Mouse (Mus musculus) testis, postnatal 14 days (tissue): ENCODE results near the gene Usp7.
A peak's percentile ranks its signal among the peaks of the same experiment; 100 is the strongest.
"Not testable (repeated sequence)": the region's sequence is repeated elsewhere in the genome, so short reads cannot be mapped to it uniquely, and the experiment has no call there.

ENCODE experiments used
- DNase-seq: peaks from one replicate; pipeline ENCODE4 v3.0.0; 2021; ENCODE audit warnings: low spot score

Gene Usp7

GRCm38 (mm10) chr16:8783198-8783913, 8.8 kb downstream of the Usp7 start:
- peak; percentile 69 for DNase-seq

- no peak for DNase-seq
These were observed 10.4 kb downstream of the Usp7 start for GRCm38 (mm10) chr16:8781660-8782059.

GRCm38 (mm10) chr16:8781191-8781590, 10.9 kb downstream of the Usp7 start:
- no peak for DNase-seq

GRCm38 (mm10) chr16:8780187-8780586, 11.9 kb downstream of the Usp7 start:
- DNase-seq = no peak

- DNase-seq = no peak
These were observed 13.4 kb downstream of the Usp7 start for GRCm38 (mm10) chr16:8778697-8779096.

DNA sequence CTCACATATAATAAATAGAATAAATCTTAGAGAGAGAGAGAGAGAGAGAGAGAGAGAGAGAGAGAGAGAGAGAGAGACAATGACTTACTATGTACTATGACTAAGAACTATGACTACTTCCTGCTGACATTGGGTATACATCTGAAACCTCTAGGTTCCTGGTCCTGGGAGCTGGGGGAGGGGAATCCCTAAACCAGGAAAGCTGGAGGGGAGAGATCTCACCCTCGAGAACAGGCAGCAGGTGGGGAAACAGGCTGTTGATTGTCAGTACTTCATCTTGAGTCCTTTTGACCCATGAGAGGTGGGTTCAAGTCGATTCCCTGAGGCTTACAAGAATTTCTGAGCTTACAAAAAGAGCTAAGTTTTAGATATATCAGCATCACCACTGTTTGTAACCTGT, 14.9 kb downstream of the Usp7 start:
- no peak for DNase-seq

DNA sequence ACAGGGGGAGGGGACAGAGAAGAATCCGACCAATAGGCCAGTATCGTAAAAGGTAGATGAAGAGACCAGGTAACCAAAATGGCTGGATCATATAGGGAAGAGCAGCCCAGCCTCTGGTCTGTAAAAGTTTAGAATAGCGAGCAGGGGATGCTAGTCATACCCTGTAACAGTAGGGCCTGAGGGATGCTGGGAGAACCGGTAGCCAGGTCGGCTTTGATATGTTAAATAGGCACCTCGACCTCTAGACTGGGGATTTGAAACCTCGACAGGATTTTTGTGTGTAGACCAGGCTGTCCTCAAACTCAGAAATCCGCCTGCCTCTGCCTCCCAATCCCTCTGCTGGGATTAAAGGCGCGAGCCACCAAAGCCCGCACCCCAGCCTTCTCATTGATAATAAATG, 15.5 kb downstream of the Usp7 start:
- no peak for DNase-seq

GRCm38 (mm10) chr16:8771086-8771485, 21.0 kb downstream of the Usp7 start:
- DNase-seq = no peak

DNA sequence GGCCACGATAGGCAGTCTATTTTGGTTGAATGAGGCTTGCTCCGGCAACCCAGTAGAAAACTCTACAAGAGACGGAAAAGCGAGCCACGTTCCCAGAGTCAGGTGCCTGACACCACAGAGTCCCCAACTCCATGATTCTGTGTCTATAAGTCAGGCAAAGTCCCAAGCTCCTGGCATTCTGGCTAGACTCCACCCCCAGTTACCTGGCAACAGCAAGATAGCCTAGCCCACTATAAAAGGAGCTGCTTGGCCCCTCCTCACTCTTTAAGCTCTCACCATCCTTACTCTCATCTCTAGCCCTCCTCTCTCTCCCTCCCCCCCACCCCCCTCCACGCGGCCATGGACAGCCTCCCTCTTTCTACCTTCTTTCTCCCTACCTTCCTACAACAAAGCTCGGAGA, 21.8 kb downstream of the Usp7 start:
- DNase-seq = not testable (repeated sequence)

GRCm38 (mm10) chr16:8769466-8769865, 22.6 kb downstream of the Usp7 start:
- no peak for DNase-seq

GRCm38 (mm10) chr16:8769065-8769464, 23.0 kb downstream of the Usp7 start:
- DNase-seq = peak; percentile 36

- DNase-seq = no peak
These were observed 23.5 kb downstream of the Usp7 start for GRCm38 (mm10) chr16:8768588-8768987.

- no peak for DNase-seq
These were observed 24.0 kb downstream of the Usp7 start for GRCm38 (mm10) chr16:8768071-8768470.

DNA sequence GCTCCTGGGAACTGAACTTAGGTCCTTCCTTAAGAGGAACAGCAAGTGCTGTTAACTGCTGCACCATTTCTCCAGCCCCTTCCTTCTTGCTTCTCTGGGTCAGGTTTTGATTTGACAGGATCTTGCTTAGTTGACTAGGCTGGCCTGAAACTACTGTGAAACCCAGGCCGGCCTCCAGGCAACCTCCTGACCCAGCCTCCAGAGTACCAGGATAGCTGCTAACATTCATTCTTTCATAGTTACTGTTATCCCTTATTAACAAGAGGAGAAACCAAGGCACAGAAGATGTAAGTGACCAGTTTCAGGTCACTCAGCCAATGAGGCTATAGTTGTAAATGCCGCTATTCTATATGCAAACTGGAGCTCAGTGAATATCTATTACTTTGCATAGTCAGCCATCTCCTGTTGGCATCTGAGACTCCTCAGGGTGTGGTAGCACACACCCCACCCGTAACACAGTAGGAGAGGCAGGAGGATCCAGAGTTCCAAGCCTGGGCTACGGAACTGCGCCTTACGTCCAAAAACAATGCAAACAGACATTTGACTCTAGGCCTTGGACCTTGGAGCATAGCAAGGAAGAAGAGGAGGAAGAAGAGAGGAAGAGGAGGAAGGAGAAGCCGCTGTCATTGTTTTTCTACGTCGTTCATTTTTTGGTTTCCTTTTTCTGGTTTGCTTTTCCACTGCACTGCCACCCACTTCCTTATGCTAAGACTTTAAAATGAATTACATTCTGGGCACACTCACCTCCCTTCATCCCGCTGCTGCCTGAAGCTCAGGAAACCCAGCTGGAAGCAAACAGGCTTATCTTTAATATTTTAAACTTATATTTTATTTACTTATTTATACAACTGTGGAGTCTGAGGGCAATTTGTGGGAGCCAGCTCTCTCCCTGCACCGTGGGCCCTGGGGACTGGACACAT, 24.7 kb downstream of the Usp7 start:
- DNase-seq = no peak

GRCm38 (mm10) chr16:8766196-8766595, 25.9 kb downstream of the Usp7 start:
- no peak for DNase-seq

GRCm38 (mm10) chr16:8764124-8764907, 27.8 kb downstream of the Usp7 start:
- DNase-seq = peak; percentile 36

DNA sequence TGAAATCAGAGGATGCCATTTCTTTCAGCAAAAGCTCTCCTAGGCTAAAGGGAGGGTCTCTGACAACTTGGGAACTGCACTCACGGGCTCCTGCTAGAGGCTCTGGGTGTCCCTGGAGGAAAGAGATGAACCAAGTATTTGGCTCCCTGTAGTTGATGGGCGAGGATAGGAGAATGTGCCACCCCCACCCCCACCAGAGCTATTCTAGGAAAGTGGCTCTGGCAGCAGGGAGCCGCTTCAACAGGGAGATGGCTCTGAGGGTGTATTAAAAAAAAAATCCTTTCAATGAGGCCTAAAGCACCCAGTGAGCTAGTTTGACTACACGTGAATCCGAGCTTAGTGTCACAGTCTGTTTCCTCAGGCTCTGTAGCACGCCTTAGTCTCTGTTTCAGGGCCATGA, 29.1 kb downstream of the Usp7 start:
- DNase-seq = no peak

DNA sequence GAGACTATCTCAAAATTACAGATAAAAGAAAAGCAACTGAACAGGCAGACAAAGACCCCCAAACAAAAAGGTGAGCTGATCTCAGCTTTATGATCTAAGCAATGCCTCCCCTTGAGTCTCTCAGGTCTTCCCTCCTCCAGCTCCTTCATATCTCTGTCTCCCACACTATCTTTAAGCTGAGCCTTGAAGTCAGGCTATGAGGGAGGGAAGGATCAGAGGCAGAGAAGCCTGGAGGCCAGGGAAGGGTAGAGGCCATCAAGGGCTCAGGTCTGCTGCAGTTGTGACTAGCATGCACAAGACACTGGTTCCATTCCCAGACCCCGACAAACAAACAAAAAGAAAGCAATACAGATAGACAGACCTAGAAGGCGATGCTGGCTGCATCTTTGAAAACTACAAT, 30.2 kb downstream of the Usp7 start:
- DNase-seq = no peak

DNA sequence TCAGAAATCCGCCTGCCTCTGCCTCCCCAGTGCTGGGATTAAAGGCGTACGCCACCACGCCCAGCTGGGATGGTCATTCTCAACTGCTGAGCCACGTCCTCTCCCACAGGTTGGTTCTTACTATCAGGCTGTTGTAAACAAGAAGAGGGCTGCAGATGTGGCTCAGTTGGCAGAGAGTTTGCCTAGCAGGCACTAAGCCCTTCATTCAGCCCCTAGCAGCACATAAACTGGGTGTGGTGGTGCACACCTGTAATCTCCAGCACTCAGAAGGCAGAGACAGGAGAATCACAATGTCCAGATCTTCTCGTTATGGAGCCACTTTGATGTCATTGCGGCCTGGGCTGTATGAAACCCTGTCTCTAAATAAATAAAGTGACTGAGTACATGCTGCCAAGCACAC, 31.1 kb downstream of the Usp7 start:
- DNase-seq = no peak

DNA sequence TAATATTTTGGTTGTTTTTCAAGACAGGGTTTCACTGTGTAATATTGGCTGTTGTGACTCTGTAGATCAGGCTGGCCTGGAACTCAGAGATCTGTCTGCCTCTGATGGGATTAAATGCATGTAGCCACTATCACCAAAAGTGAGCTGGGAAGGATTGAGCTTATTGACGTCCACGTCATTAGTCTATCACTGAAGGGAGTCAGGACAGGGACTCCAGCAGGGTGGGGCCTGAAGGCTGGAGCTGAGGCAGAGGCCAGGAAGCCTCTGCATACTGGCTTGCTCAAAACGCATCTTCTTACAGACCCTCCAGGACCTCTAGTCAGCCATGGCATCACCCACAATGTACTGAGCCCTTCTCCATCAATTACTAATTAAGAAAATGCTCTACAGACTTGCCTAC, 33.1 kb downstream of the Usp7 start:
- DNase-seq = no peak

GRCm38 (mm10) chr16:8758193-8758592, 33.9 kb downstream of the Usp7 start:
- DNase-seq = no peak

GRCm38 (mm10) chr16:8757586-8757985, 34.5 kb downstream of the Usp7 start:
- not testable (repeated sequence) for DNase-seq

DNA sequence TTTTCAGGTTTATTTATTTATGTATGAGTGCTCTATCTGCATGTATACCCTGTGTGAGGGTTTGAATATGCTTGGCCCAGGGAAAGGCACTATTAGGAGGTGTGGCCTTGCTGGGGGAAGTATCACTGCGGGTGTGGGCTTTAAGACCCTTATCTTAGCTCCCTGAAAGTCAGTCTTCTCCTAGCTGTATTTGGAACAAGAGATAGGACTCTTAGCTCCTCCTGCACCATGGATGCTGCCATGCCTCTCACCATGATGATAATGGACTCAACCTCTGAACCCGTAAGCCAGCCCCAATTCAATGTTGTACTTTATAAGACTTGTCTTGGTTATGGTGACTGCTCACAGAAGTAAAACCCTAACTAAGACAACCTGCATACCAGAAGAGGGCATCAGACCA, 39.8 kb downstream of the Usp7 start:
- DNase-seq = no peak
